Mouse (Mus musculus): ENCODE measurements around the gene Gli3. TPM values are rescaled to one million over a fixed set of nuclear protein-coding genes. Genes with fewer than 3 reads are reported as not detected.

The Gli3 gene
- polyA plus RNA-seq, 1 experiment from 2014 or later: 14.1 TPM

- DNase-seq (ENCODE audit: low spot score): no peak
- H3K9me3 ChIP-seq (replicated peaks; ENCODE audit: control insufficient read depth, low read length): no peaks in the 10 kb centered on the region
- no peak overlapping the region for H3K9ac ChIP-seq (ENCODE audit: low read length)
- no peak overlapping the region for H3K27ac ChIP-seq (ENCODE audit: low read depth, low read length)
- H3K27me3 ChIP-seq (replicated peaks; ENCODE audit: control insufficient read depth, insufficient read depth, low read length): no peaks in the 10 kb centered on the region
- no peak overlapping the region for H3K4me3 ChIP-seq (ENCODE audit: low read depth, low read length)
- H3K4me1 ChIP-seq (ENCODE audit: control insufficient read depth, insufficient read depth, low read length): no peaks in the 10 kb centered on the region
- 91% methylated on average over 10 of the region's 10 CpGs for WGBS
- H3K4me2 ChIP-seq (ENCODE audit: low read length): no peak overlapping the region
- no peak for ATAC-seq
- peaks cover 44% of the 10 kb centered on the region for H3K36me3 ChIP-seq (ENCODE audit: control insufficient read depth, insufficient read depth, low read length)
These were observed 261.7 kb downstream of the Gli3 start for GRCm38 (mm10) chr13:15724723-15725122.

- Histone ChIP-seq H3K9me3 (replicated peaks; ENCODE audit: control insufficient read depth, low read length) (no peaks in the 10 kb centered on the region), H3K4me1 (ENCODE audit: control insufficient read depth, insufficient read depth, low read length) (no peaks in the 10 kb centered on the region; the same call in 1 of the 2 replicates), H3K36me3 (ENCODE audit: control insufficient read depth, insufficient read depth, low read length) (no peaks in the 10 kb centered on the region), H3K27me3 (replicated peaks; ENCODE audit: control insufficient read depth, insufficient read depth, low read length) (no peaks in the 10 kb centered on the region), H3K4me2 (ENCODE audit: low read length) (no peak overlapping the region), H3K9ac (ENCODE audit: low read length) (no peak overlapping the region), H3K27ac (ENCODE audit: low read depth, low read length) (no peak overlapping the region), H3K4me3 (ENCODE audit: low read depth, low read length) (no peak overlapping the region)
- ATAC-seq (peak; percentile 99), DNase-seq (ENCODE audit: low spot score) (peak; percentile 95)
- WGBS: 29% methylated on average over 1 of the region's 1 CpGs
These were observed 278.7 kb downstream of the Gli3 start for GRCm38 (mm10) chr13:15741771-15742170.

GRCm38 (mm10) chr13:15742308-15742707, 279.3 kb downstream of the Gli3 start:
- H3K36me3 ChIP-seq (ENCODE audit: control insufficient read depth, insufficient read depth, low read length): no peaks in the 10 kb centered on the region
- H3K4me3 ChIP-seq (ENCODE audit: low read depth, low read length): no peak overlapping the region
- ATAC-seq: peak; percentile 27; the same call in 1 of the 2 replicates
- H3K27me3 ChIP-seq (replicated peaks; ENCODE audit: control insufficient read depth, insufficient read depth, low read length): no peaks in the 10 kb centered on the region
- no peaks in the 10 kb centered on the region; the same call in 1 of the 2 replicates for H3K4me1 ChIP-seq (ENCODE audit: control insufficient read depth, insufficient read depth, low read length)
- H3K27ac ChIP-seq (ENCODE audit: low read depth, low read length): no peak overlapping the region
- H3K4me2 ChIP-seq (ENCODE audit: low read length): no peak overlapping the region
- no peak overlapping the region for H3K9ac ChIP-seq (ENCODE audit: low read length)
- DNase-seq (ENCODE audit: low spot score): no peak
- WGBS: 91% methylated on average over 3 of the region's 3 CpGs
- no peaks in the 10 kb centered on the region for H3K9me3 ChIP-seq (replicated peaks; ENCODE audit: control insufficient read depth, low read length)

GRCm38 (mm10) chr13:15742777-15743176, 279.7 kb downstream of the Gli3 start:
- H3K4me1 ChIP-seq (ENCODE audit: control insufficient read depth, insufficient read depth, low read length): no peaks in the 10 kb centered on the region; the same call in 1 of the 2 replicates
- H3K9ac ChIP-seq (ENCODE audit: low read length): no peak overlapping the region
- no peak for ATAC-seq
- no peak overlapping the region for H3K27ac ChIP-seq (ENCODE audit: low read depth, low read length)
- no peak for DNase-seq (ENCODE audit: low spot score)
- H3K4me2 ChIP-seq (ENCODE audit: low read length): no peak overlapping the region
- no peaks in the 10 kb centered on the region for H3K36me3 ChIP-seq (ENCODE audit: control insufficient read depth, insufficient read depth, low read length)
- H3K27me3 ChIP-seq (replicated peaks; ENCODE audit: control insufficient read depth, insufficient read depth, low read length): no peaks in the 10 kb centered on the region
- no peak overlapping the region for H3K4me3 ChIP-seq (ENCODE audit: low read depth, low read length)
- WGBS: 63% methylated on average over 4 of the region's 4 CpGs
- no peaks in the 10 kb centered on the region for H3K9me3 ChIP-seq (replicated peaks; ENCODE audit: control insufficient read depth, low read length)

- Histone ChIP-seq H3K9me3 (replicated peaks; ENCODE audit: control insufficient read depth, low read length) (no peaks in the 10 kb centered on the region), H3K9ac (ENCODE audit: low read length) (peak overlapping the region; percentile 57)
These were observed 296.0 kb downstream of the Gli3 start for GRCm38 (mm10) chr13:15758835-15759632.

GRCm38 (mm10) chr13:15759633-15760441, 296.8 kb downstream of the Gli3 start:
- DNase-seq (ENCODE audit: low spot score) (peak; percentile 16), ATAC-seq (peak; percentile 21)
- Histone ChIP-seq H3K9me3 (replicated peaks; ENCODE audit: control insufficient read depth, low read length) (no peaks in the 10 kb centered on the region), H3K27me3 (replicated peaks; ENCODE audit: control insufficient read depth, insufficient read depth, low read length) (no peaks in the 10 kb centered on the region), H3K4me3 (ENCODE audit: low read depth, low read length) (peak overlapping the region; percentile 25), H3K4me1 (ENCODE audit: control insufficient read depth, insufficient read depth, low read length) (no peaks in the 10 kb centered on the region), H3K9ac (ENCODE audit: low read length) (peak overlapping the region; percentile 57), H3K4me2 (ENCODE audit: low read length) (peak overlapping the region; percentile 47), H3K27ac (ENCODE audit: low read depth, low read length) (peak overlapping the region; percentile 85), H3K36me3 (ENCODE audit: control insufficient read depth, insufficient read depth, low read length) (no peaks in the 10 kb centered on the region)
- WGBS: 11% methylated on average over 10 of the region's 10 CpGs

More at GRCm38 (mm10) chr13:15758835-15759632, 296.0 kb downstream of the Gli3 start:
- Histone ChIP-seq H3K36me3 (ENCODE audit: control insufficient read depth, insufficient read depth, low read length) (no peaks in the 10 kb centered on the region), H3K4me3 (ENCODE audit: low read depth, low read length) (peak overlapping the region; percentile 25), H3K27me3 (replicated peaks; ENCODE audit: control insufficient read depth, insufficient read depth, low read length) (no peaks in the 10 kb centered on the region), H3K27ac (ENCODE audit: low read depth, low read length) (peak overlapping the region; percentile 85), H3K4me2 (ENCODE audit: low read length) (peak overlapping the region; percentile 47), H3K4me1 (ENCODE audit: control insufficient read depth, insufficient read depth, low read length) (no peaks in the 10 kb centered on the region)
- DNase-seq (ENCODE audit: low spot score) (peak; percentile 93), ATAC-seq (peak; percentile 91)
- whole genome bisulfite sequencing: 3% methylated on average over 38 of the region's 38 CpGs

GRCm38 (mm10) chr13:15762291-15762690, 299.3 kb downstream of the Gli3 start:
- 87% methylated on average over 4 of the region's 4 CpGs for WGBS
- H3K27ac ChIP-seq (ENCODE audit: low read depth, low read length): no peak overlapping the region
- H3K4me2 ChIP-seq (ENCODE audit: low read length): no peak overlapping the region
- no peaks in the 10 kb centered on the region for H3K27me3 ChIP-seq (replicated peaks; ENCODE audit: control insufficient read depth, insufficient read depth, low read length)
- H3K36me3 ChIP-seq (ENCODE audit: control insufficient read depth, insufficient read depth, low read length): no peaks in the 10 kb centered on the region
- ATAC-seq (no peak), DNase-seq (ENCODE audit: low spot score) (no peak)
- H3K9ac ChIP-seq (ENCODE audit: low read length): no peak overlapping the region
- no peaks in the 10 kb centered on the region for H3K4me1 ChIP-seq (ENCODE audit: control insufficient read depth, insufficient read depth, low read length)
- H3K4me3 ChIP-seq (ENCODE audit: low read depth, low read length): no peak overlapping the region
- no peaks in the 10 kb centered on the region for H3K9me3 ChIP-seq (replicated peaks; ENCODE audit: control insufficient read depth, low read length)

- no peaks in the 10 kb centered on the region for H3K9me3 ChIP-seq (replicated peaks; ENCODE audit: control insufficient read depth, low read length)
- no peaks in the 10 kb centered on the region for H3K4me1 ChIP-seq (ENCODE audit: control insufficient read depth, insufficient read depth, low read length)
- no peak overlapping the region for H3K9ac ChIP-seq (ENCODE audit: low read length)
- peak; percentile 29 for ATAC-seq
- H3K4me3 ChIP-seq (ENCODE audit: low read depth, low read length): no peak overlapping the region
- DNase-seq (ENCODE audit: low spot score): peak; percentile 83
- no peaks in the 10 kb centered on the region for H3K27me3 ChIP-seq (replicated peaks; ENCODE audit: control insufficient read depth, insufficient read depth, low read length)
- 37% methylated on average over 6 of the region's 6 CpGs for WGBS
- no peak overlapping the region for H3K27ac ChIP-seq (ENCODE audit: low read depth, low read length)
- H3K4me2 ChIP-seq (ENCODE audit: low read length): no peak overlapping the region
- H3K36me3 ChIP-seq (ENCODE audit: control insufficient read depth, insufficient read depth, low read length): no peaks in the 10 kb centered on the region
These were observed 299.9 kb downstream of the Gli3 start for GRCm38 (mm10) chr13:15762901-15763417.
